Mouse (Mus musculus): ENCODE data around the gene Stx1b. TPM values are rescaled to one million over a fixed set of nuclear protein-coding genes. Genes with fewer than 3 reads are reported as not detected.
A peak's percentile ranks its signal among the peaks of the same experiment; 100 is the strongest.
"Not testable (repeated sequence)": the region's sequence is repeated elsewhere in the genome, so short reads cannot be mapped to it uniquely, and the experiment has no call there.

Gene Stx1b
- total RNA-seq (2022) = under 1 TPM; 0.27 to 0.66 (median 0.51) TPM

DNA sequence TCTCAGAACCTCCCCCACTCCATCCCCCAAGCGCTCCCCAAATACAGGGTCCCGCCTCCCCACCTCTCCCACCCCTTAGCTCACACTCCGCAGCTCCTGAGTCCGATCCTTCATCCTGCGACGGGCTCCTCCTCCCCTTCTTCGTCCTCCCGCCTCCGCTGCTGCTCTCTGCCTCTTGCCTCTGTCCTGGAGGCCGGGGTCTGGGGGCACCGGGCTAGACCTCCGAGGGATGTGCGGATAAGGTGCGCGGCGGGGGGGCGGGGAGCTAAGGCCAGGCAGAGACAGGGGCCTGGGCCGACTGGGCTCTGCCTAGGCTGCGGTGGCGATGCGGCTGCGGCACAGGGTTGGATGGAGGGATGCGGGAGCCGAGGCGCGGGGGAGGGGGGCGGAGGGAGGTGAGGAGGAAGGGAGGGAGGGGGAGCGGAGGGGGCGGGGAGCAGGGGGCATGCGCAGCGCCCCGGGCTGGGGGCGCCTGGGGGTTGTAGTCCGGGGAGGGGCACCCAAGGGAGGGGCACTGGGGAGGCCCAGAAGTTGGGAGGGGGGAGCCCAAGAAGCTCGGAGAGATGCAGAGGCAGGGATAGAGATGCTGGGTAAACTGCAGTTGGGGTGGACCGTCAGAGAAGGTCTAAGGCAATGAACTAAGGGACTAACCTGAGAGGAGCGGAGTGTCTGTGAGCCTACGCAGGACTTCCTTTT is at the start of gene Stx1b, which contains the start of gene Stx4a:
Gene Stx1b (minus strand): TSS at position 374 of the 696 bp plus-strand sequence.
Gene Stx4a (plus strand): TSS at position 119 of the 696 bp plus-strand sequence.
- no peak for DNase-seq (ENCODE audit: low spot score)

DNA sequence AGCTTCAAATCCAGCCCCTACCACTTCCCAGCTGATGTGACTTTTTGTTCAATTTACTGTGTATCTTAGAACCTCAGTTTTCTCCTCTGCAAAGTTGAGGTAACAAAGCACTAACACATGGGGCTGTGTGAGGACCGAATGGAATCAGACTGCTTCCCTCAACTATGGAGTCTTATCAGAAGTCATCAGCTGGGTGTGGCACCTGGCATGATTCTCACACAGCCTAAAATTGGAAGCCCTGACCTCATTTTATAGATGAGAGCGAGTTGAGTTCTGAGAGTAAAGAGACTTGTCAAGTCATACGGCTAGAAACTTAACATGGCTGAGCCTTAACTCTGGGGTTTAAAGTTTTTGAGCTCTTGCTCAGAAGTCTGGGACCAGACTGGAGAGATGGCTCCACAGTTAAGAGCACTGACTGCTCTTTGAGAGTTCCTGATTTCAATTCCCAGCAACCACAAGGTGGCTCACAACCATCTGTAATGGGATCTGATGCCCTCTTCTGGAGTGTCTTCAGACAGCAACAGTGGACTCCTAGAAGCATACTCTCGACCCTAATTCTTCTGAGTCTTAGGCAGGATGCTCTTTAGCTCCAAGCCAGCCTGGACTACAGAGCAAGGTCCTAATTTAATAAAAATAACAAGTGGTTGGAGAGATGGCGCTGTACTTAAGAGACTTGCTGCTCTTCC is 45.9 kb upstream of the Stx1b start:
- DNase-seq (ENCODE audit: low spot score) = no peak

DNA sequence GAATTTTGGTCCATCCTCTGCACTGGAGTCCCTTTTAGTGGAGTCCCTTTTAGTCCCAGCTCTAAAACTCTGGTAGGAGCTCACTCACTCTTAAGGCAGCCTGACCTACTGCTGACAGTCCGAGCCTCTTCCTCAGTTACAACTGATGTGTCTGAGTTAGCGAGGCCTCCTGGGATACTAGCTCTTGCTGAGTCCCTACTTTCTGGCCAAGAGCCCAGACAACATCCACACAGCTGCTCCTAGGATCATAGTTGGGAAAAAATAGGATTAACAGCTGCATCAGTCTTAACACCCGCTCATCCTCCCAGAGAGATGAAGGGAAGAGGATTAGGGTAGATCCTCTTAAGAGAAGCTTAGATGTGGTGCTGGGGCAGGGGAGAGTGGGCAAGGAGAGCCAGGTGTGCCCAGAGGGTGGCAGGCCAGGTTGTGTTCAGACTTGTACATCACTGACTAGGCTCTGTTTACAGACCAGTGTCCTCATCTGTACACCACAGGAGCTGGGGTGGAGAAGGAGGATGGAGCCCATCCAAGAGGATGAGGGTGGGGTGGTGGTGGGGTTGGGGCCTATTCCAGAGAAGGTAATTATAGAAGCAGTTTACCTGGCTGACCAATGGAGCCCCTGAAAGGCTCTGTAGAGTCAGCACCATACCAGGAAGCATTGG is 44.9 kb upstream of the Stx1b start:
- peak; percentile 45 for DNase-seq (ENCODE audit: low spot score)

DNA sequence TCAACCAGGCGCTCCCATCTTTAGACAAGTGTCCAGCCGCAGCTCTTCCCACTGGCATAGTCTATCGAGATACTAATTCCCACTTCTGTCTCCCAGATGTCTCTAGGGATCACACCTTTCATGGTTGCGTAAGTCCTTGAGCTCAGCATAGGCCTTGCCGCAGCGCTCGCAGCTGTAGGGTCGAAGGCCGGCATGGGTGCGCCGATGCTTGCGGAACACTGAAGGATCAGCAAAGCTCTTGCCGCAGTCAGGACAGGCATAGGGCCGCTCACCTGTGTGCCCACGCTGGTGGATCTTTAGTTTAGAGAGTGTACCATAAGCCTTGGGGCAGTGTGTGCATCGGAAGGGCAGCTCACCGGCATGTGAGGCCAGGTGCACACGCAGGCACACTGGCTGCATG is 43.3 kb upstream of the Stx1b start:
- DNase-seq (ENCODE audit: low spot score) = no peak

DNA sequence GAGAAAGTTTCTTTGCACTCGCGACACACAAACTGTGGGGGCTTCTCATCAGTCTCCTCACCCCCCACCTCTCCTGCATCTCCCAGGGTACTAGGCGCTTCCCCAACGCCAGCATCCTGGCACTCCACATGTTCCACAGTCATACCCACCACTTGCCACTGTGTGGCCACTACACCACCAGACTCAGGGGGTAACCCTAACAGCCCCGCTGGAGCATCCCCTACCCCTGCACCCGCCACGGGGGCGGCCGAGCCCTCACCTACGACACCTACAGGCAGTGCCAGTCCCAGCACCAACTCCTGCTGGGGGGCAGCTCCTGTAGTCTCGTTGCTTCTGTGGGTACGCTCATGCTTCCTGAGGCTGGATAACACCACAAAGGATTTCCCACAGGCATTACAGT is 42.1 kb upstream of the Stx1b start:
- DNase-seq (ENCODE audit: low spot score) = no peak

DNA sequence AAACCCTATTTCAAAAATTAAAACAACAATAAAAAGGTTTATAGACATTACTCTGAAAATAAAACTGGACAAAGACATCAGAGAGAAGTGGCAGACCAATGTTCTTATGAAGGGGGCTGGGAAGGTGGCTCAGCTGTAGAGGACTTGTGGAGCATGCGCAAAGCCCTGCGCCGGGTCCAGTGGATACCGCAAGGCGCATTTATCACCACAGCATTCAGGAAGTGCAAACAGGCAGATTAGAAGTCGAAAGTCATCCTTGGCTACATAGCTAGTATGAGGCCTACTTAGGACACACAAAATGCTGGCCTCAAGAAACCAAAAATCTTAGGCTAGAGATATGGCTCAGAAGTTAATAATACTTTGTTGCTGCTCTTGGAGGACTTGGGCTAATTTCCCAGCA is 33.9 kb upstream of the Stx1b start:
- no peak for DNase-seq (ENCODE audit: low spot score)

DNA sequence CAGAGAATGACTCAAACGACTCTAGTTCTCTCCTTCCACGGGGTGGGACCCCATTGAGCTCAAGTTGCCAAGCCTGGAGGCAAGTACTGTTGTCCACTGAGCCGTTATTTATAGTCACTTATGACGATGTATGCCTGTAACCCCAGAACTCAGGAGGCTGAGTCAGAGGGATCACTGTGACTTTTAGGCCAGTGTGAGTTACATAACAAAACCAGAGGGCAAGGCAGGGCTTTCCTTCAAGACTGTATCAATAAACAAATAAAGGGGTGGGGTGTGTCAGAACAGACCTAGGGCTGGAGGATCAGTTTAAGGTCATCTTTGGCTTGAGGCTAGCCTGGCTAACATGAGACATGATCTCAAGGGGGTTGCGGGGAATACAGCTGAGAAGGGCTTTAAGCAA is 26.6 kb upstream of the Stx1b start:
- DNase-seq (ENCODE audit: low spot score) = no peak

DNA sequence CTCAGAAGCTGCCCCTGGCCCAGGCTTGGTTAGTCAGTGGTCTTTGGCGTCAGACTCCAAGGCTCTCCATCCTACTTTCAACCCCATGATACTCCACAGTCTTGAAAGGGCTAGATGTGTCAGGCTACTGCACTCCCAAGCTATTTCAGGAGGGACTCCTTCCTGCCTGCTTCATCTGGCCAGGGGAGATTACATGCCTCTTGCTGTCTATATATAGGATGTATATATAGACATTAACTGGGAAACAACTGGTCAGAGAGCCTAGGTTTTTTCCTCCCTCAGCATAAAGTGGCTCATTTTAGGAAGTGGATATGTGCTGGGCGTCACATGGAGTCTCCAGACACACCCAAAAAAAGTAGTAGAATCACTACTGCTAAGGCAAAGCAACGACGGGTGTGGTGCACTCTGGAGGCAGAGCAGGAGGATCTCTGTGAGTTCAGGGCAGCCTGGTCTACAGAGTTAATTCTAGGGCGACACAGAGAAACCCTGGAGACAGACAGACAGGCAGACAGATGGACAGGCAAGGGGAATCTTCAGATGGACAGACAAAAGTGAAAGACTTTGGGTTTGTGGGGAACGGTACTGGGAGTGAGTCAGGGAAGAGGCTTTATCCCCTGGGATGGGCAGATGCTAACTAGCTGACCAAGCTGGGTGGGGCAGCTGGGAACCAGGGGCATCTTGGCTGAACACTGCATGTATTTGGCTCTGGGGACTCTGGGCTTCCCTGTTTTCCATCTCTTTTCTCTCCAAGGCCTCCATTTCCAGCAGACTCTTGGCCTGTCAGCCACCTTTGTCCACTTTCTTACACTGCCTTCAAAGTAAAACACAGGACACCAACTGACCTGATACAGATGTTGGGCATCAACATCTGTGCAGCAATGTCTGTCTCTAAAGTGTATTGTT is 25.9 kb upstream of the Stx1b start:
- DNase-seq (ENCODE audit: low spot score) = no peak

DNA sequence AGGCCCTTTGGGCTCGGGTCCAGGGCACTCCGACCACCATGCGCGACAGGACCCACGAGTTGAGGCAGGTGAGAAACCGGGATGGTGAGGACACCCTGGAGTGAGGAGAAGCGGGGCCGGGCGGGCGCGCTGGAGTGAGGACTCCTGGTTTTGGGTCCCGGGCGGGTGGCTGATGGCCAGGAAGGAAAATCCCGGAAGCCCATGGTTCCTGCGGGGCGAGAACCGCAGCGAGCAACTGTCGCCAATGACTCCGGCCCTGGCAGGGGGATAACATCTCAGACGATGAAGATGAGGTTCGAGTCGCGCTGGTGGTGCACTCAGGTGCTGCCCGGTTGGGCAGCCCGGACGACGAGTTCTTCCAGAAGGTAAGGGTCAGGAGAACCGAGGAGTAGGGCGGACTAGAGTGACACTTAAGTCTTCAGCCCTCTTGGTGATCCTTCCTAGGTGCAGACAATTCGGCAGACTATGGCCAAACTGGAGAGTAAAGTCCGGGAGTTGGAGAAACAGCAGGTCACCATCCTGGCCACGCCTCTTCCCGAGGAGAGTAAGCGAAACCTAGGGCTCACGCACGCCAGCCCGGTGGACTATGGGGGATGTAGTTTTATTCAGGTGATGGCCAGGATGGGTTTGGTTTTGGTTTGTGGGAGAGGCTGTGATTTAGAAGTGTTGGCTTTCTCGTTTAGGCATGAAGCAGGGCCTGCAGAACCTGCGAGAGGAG is 17.8 kb upstream of the Stx1b start:
- DNase-seq (ENCODE audit: low spot score) = peak; percentile 84

DNA sequence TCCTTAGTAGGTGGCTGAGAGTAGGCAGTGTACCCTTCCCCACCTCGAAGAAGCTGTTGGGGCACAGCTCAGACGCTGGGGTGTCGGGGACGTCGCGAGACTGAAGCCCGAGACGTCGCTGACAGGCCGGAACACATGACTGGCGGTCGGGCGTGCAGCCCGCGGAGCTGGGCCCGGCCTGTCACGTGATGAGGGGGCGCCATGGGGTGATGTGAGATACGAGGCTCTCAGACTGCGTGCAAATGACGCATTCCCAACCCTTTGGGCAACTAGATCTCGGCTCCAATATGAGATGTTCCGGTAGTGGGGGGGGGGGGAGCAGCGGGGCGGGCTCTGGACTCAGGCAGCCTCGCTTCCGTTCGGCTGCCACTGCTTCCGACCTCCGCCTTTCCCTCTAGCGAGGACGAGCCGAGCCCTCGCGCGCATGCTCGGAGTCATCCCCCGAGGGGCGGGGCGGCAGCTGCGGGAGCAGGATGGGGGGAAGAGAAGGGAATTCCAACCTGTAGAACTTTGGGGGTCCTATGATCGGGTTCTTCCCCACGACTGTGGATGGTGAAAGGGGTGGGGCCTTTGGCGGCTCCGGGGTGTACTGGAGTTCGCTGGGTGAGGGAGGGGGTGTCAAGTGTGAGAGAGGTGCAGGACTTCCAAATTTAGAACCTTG is 17.1 kb upstream of the Stx1b start:
- DNase-seq (ENCODE audit: low spot score) = peak; percentile 92

DNA sequence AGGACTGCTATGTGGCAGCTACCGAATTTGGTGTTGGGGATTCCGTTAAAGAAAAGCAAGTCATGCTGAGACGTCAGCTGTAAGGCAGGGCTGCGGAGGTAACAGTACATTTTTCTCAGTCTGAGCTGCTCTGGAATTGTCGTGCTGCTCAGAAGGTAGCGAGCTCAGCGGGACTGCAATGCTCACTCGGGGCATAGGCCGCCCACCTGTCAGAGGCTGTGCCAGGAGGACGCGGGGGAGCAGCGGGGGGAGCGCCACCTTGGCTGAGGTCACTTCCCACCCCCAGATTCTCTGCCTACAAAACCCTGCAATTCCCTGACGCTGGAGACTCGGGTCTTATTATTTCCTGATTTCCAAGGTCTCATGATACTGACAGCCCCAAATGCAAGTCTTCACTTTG is 16.5 kb upstream of the Stx1b start:
- no peak for DNase-seq (ENCODE audit: low spot score)

DNA sequence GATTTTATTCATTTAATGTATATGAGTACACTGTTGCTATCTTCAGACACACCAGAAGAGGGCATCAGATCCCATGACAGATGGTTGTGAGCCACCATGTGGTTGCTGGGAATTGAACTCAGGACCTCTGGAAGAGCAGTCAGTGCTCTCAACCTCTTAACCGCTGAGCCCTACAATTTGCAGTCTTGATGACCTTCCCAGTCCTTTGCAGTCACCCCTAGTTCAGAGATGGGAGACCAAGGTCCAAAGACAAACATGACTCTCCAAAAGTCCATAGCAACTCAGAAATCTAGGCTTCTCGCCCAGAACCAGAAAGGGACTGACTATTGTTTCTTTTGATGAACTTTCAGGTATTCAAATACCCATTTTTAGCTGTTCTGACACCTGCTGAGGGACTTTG is 15.7 kb upstream of the Stx1b start:
- not testable (repeated sequence) for DNase-seq (ENCODE audit: low spot score)

DNA sequence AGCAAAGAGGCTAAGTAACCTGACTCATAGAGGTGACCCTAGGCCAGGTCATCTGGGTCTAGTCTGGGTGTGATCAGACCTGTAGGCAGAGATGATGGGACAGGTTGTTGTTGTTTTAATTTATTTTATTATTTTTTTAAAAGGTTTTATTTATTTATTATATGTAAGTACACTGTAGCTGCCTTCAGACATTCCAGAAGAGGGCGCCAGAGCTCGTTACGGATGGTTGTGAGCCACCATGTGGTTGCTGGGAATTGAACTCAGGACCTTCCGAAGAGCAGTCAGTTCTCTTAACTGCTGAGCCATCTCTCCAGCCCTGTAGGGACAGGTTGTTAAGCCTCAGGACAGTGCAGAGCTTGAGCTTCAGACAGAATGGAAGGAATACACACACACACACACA is 13.5 kb upstream of the Stx1b start:
- not testable (repeated sequence) for DNase-seq (ENCODE audit: low spot score)

DNA sequence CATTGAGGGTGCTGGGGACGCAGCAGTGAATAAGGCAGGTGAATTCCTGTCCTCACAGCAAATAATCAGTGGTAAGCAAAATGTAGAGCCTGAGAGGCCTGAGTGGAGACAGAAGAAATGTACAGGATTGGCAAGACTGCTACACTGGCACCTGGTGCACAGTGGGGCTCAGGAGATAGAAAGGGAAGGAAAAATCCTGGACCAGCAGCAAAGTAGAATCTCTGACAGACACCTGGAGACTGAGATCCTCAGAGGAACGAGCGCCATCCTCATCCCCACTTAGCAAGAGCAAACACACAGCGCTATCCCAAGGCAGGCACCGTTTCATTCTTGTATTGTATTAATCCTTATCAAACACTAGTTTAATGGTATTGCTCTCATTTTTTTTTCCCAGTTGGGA is 13.1 kb upstream of the Stx1b start:
- no peak for DNase-seq (ENCODE audit: low spot score)

DNA sequence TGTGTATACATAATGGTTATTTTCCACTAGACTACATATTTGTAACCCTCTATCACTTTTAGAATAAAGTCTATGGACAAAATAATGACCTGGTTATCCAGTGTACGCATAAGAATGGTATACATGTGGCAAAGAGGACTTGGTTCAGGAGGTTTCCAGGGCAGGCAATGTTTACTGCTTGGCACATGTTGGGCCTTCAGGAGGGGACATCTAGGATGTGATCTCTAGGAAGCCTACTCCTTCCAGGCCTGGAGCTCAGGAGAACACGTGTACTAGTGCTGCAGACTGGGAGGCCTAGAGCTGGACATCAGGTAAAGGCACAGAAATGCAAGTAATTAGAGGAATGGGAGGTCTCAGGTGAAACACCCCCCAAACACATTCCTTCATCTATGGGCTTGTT is 11.2 kb upstream of the Stx1b start:
- DNase-seq (ENCODE audit: low spot score) = no peak

DNA sequence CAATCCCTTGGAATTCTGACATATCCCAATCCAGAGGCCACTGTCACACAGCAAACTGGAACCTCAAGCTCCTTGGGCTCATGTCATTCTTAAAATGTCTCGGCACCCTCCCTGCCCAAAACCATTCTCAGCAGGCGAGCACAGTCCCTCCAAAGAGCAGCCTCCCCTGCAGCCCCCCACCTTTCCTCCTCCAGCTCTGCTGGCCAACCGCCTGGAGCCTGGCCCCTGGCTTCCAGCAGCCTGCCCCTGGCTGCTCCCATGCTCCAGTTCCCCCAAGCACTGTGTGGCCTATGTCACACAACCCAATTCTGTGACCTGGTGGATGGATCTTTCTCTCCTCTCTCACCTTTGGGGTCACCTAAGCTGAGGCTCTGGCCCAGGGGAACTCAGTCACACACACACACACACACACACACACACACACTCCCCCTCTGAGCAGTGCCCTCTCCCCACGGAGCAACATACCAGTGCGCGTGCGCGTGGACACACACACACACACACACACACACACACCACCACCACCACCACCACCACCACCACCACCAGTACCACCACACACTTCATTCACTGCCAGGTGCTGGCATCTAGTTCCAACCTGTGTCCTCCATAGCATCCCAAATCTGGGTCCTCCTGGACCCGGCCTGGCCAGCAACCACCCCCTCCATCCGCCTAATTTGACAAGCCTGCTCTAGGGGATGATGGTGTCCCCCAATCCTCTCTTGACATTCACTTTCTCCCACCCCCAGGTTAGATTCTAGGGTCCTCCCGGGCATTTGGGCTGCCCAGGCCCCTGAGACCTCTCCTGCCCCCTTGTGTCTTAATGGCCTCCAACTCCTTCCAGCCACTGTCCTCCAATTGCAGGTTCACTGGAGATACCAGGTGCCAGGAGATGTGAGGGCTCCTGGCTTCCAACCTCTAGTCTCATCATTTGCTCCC is 845 bp downstream of the Stx1b start:
- no peak for DNase-seq (ENCODE audit: low spot score)

DNA sequence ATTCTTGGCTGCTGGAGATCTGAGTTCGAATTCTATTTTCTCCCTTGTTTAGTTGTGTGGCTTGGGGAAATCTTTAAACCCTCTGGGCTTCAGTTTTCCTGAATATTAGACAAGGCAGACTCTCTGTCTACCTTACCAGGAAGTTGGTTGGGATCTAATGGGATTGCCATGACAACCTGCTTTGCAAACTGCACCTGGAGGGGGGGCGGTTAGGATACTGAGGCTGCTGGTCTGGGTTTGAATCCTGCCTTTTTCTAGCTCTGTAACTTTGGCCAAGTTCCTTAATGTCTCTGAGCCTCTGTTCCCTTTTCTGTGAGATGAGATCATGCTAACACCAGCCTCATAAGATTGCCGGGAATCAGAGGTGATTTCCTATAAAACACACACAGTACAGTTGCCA is 1.9 kb downstream of the Stx1b start:
- DNase-seq (ENCODE audit: low spot score) = no peak

DNA sequence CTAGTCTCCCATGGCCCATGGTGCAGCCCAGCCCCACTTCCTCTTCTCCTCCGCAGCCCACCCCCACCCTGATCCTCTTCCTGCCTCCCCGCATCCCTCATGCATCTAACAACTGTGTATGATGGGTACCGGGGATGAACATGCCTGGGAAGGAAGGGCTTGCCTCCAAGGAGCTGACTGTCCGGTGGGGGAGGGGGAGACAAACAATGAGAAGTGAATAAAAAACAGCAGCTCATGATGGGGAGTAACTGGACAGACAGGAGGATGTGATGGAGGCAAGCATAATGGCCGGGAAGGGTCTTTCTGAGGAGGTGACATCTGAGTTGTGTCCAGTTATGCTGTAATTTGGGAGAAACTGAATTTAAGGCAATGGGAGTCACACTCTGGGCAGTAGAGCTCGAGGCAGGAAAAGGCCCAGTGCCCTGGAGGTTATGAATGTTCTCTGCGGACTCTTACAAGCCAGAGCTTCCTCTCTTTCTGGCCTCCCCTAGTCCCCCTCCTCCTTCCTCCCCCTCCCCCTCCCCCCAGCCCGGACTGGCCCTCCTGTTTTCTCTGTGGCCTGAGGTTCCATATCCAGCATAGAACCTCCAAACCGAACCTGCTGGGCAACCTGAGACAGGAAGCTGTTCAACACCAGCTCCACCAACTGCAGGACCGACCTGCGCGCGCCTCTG is 3.4 kb downstream of the Stx1b start:
- DNase-seq (ENCODE audit: low spot score) = no peak

DNA sequence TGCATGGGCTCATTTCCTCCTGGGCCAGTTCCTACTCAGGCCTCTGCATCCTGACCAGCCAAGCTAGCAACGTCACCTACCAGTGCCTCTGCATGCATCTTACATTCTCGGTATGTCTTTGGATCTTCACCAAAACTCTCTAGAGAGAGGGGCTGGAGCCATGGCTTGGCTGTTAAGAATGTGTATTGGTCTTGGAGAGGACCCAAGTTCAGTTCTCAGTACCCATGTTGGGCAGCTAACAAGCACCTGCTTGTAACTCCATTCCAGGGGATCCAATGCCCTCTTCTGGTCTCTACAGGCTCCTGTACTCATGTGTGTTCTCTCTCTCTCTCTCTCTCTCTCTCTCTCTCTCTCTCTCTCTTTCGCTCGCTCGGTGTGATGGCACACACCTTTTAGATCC is 6.6 kb downstream of the Stx1b start:
- DNase-seq (ENCODE audit: low spot score) = no peak
